Mouse (Mus musculus) kidney, embryonic 15.5 days (tissue): ENCODE data around the gene Kctd5. TPM values are rescaled to one million over a fixed set of nuclear protein-coding genes. Genes with fewer than 3 reads are reported as not detected.
"Not testable (repeated sequence)": the region's sequence is repeated elsewhere in the genome, so short reads cannot be mapped to it uniquely, and the experiment has no call there.

Experiments
- ATAC-seq: fragments of 200-750 bp; cut with Nextera tagmentation; replicated peaks from 2 replicates; pipeline ENCODE4 v1.8.0; 2017; ENCODE audit warnings: moderate TSS enrichment; ENCODE audit not compliant: low FRiP score
- H3K27ac ChIP-seq: fragments of 300-500 bp; sonication (generic); 2 replicates; pipeline ENCODE4 v1.5.1; 2015; ENCODE audit warnings: mild to moderate bottlenecking, inconsistent platforms
- H3K27me3 ChIP-seq: fragments of 300-500 bp; sonication (generic); 2 replicates; pipeline ENCODE4 v1.6.1; 2015; ENCODE audit warnings: inconsistent platforms
- H3K36me3 ChIP-seq: fragments of 300-500 bp; sonication (generic); 2 replicates; pipeline ENCODE4 v1.6.1; 2015; ENCODE audit warnings: inconsistent platforms
- H3K4me1 ChIP-seq: fragments of 300-500 bp; sonication (generic); 2 replicates; pipeline ENCODE4 v1.6.1; 2015; ENCODE audit warnings: inconsistent platforms
- H3K4me2 ChIP-seq: fragments of 300-500 bp; sonication (generic); 2 replicates; pipeline ENCODE4 v1.6.1; 2015; ENCODE audit warnings: moderate library complexity, mild to moderate bottlenecking, inconsistent platforms
- H3K4me3 ChIP-seq: fragments of 300-500 bp; sonication (generic); replicated peaks from 2 replicates; pipeline ENCODE4 v1.5.1; 2015; ENCODE audit warnings: mild to moderate bottlenecking, inconsistent platforms
- H3K9ac ChIP-seq: fragments of 300-500 bp; sonication (generic); 2 replicates; pipeline ENCODE4 v1.6.1; 2015; ENCODE audit warnings: mild to moderate bottlenecking, inconsistent platforms
- H3K9me3 ChIP-seq: fragments of 300-500 bp; sonication (generic); replicated peaks from 2 replicates; pipeline ENCODE4 v1.6.1; 2016; ENCODE audit warnings: inconsistent platforms
- WGBS: fragments of 180-500 bp; shearing (Covaris S2); methylation state at CpG from one replicate; pipeline ENCODE4 v1.1.7; 2015; ENCODE audit warnings: mixed read lengths; 5-methylcytosine and 5-hydroxymethylcytosine counted together
- polyA plus RNA-seq: library from polyadenylated mRNA; unstranded; fragments of >200 nt; fragmentation: Nextera tagmentation; extraction: Ambion mirVana; gene quantifications from 2 replicates; pipeline ENCODE4 v1.2.1, GENCODE M21; 2015

The Kctd5 gene
- 62.8 and 64.1 TPM in 2 replicates for polyA plus RNA-seq

GRCm38 (mm10) chr17:24072919-24073696 lies at the start of gene Kctd5:
TSS of gene Kctd5 (minus strand) at chr17:24073485.
- peak within 1 kb of the TSS; percentile 88 for H3K27ac ChIP-seq
- ATAC-seq, result peak; percentile 98
- H3K36me3 ChIP-seq, result peaks cover 28% of the 10 kb centered on the region
- peak within 1 kb of the TSS; percentile 99 for H3K4me3 ChIP-seq
- WGBS, result 0% methylated on average over 62 of the region's 62 CpGs
- H3K9ac ChIP-seq, result peak within 1 kb of the TSS; percentile 98
- peak within 1 kb of the TSS; percentile 71 for H3K4me2 ChIP-seq
- peaks cover 25% of the 10 kb centered on the region for H3K4me1 ChIP-seq
- H3K9me3 ChIP-seq, result no peaks in the 10 kb centered on the region
- H3K27me3 ChIP-seq, result no peaks in the 10 kb centered on the region

- no peaks in the 10 kb centered on the region for H3K9me3 ChIP-seq
- no peaks in the 10 kb centered on the region; the same call in 1 of the 2 replicates for H3K4me1 ChIP-seq
- no peak overlapping the region for H3K4me2 ChIP-seq
- no peak for ATAC-seq
- no peaks in the 10 kb centered on the region for H3K27me3 ChIP-seq
- WGBS, result 90% methylated on average over 3 of the region's 3 CpGs
- H3K4me3 ChIP-seq, result no peak overlapping the region
- H3K9ac ChIP-seq, result no peak overlapping the region
- no peaks in the 10 kb centered on the region for H3K36me3 ChIP-seq
- no peak overlapping the region for H3K27ac ChIP-seq
Measured at GRCm38 (mm10) chr17:24119446-24119845, 46.2 kb upstream of the Kctd5 start.

- 83% methylated on average over 4 of the region's 4 CpGs for WGBS
- H3K36me3 ChIP-seq, result peaks cover 29% of the 10 kb centered on the region
Measured at GRCm38 (mm10) chr17:24113031-24113430, 39.7 kb upstream of the Kctd5 start.

GRCm38 (mm10) chr17:24111256-24111655 lies 38.0 kb upstream of the Kctd5 start:
- H3K9ac ChIP-seq, result no peak overlapping the region
- no peak for ATAC-seq
- no peaks in the 10 kb centered on the region for H3K9me3 ChIP-seq
- no peak overlapping the region for H3K4me2 ChIP-seq
- 90% methylated on average over 1 of the region's 1 CpGs for WGBS
- no peak overlapping the region for H3K4me3 ChIP-seq
- no peaks in the 10 kb centered on the region for H3K27me3 ChIP-seq
- H3K4me1 ChIP-seq, result no peaks in the 10 kb centered on the region
- H3K36me3 ChIP-seq, result peaks cover 45% of the 10 kb centered on the region
- no peak overlapping the region for H3K27ac ChIP-seq

More at GRCm38 (mm10) chr17:24113031-24113430, 39.7 kb upstream of the Kctd5 start:
- Histone ChIP-seq H3K27me3 (no peaks in the 10 kb centered on the region), H3K9me3 (no peaks in the 10 kb centered on the region), H3K27ac (no peak overlapping the region), H3K4me2 (no peak overlapping the region), H3K4me3 (no peak overlapping the region), H3K4me1 (no peaks in the 10 kb centered on the region; the same call in 1 of the 2 replicates), H3K9ac (no peak overlapping the region)
- ATAC-seq, result no peak

- H3K27ac ChIP-seq, result no peak overlapping the region
- H3K9ac ChIP-seq, result no peak overlapping the region
- peaks cover 65% of the 10 kb centered on the region for H3K36me3 ChIP-seq
- H3K4me1 ChIP-seq, result no peaks in the 10 kb centered on the region
- H3K4me3 ChIP-seq, result no peak overlapping the region
- H3K9me3 ChIP-seq, result no peaks in the 10 kb centered on the region
- no peak for ATAC-seq
- 80% methylated on average over 1 of the region's 1 CpGs for WGBS
- no peaks in the 10 kb centered on the region for H3K27me3 ChIP-seq
- no peak overlapping the region for H3K4me2 ChIP-seq
Measured at GRCm38 (mm10) chr17:24108896-24109295, 35.6 kb upstream of the Kctd5 start.

- Histone ChIP-seq H3K27ac (no peak overlapping the region), H3K9ac (no peak overlapping the region), H3K27me3 (no peaks in the 10 kb centered on the region), H3K4me3 (no peak overlapping the region), H3K36me3 (peaks cover 87% of the 10 kb centered on the region), H3K9me3 (no peaks in the 10 kb centered on the region), H3K4me1 (no peaks in the 10 kb centered on the region), H3K4me2 (no peak overlapping the region)
- ATAC-seq, result no peak
- 82% methylated on average over 2 of the region's 2 CpGs for WGBS
Measured at GRCm38 (mm10) chr17:24105111-24105510, 31.8 kb upstream of the Kctd5 start.

- no peak overlapping the region for H3K9ac ChIP-seq
- WGBS, result 93% methylated on average over 4 of the region's 4 CpGs
- no peaks in the 10 kb centered on the region for H3K9me3 ChIP-seq
- H3K27me3 ChIP-seq, result no peaks in the 10 kb centered on the region
- H3K36me3 ChIP-seq, result peaks cover 73% of the 10 kb centered on the region
- no peaks in the 10 kb centered on the region for H3K4me1 ChIP-seq
- no peak overlapping the region for H3K4me3 ChIP-seq
- no peak overlapping the region for H3K4me2 ChIP-seq
- no peak for ATAC-seq
- no peak overlapping the region for H3K27ac ChIP-seq
Measured at GRCm38 (mm10) chr17:24098354-24098753, 25.1 kb upstream of the Kctd5 start.

GRCm38 (mm10) chr17:24090575-24090974 lies 17.3 kb upstream of the Kctd5 start:
- H3K9me3 ChIP-seq, result no peaks in the 10 kb centered on the region
- no peak overlapping the region for H3K4me3 ChIP-seq
- H3K27me3 ChIP-seq, result no peaks in the 10 kb centered on the region
- no peak for ATAC-seq
- H3K4me1 ChIP-seq, result no peaks in the 10 kb centered on the region
- whole genome bisulfite sequencing, result 96% methylated on average over 1 of the region's 1 CpGs
- no peak overlapping the region for H3K27ac ChIP-seq
- no peak overlapping the region for H3K9ac ChIP-seq
- peaks cover 88% of the 10 kb centered on the region for H3K36me3 ChIP-seq
- H3K4me2 ChIP-seq, result no peak overlapping the region

- H3K4me2 ChIP-seq, H3K9ac ChIP-seq, ATAC-seq, H3K9me3 ChIP-seq, H3K27ac ChIP-seq, H3K4me1 ChIP-seq, H3K27me3 ChIP-seq, H3K4me3 ChIP-seq: not testable (repeated sequence)
- 78% methylated on average over 4 of the region's 4 CpGs for WGBS
- H3K36me3 ChIP-seq, result peaks cover 79% of the 10 kb centered on the region
Measured at GRCm38 (mm10) chr17:24086399-24086798, 13.1 kb upstream of the Kctd5 start.

GRCm38 (mm10) chr17:24084593-24084992 lies 11.3 kb upstream of the Kctd5 start:
- Histone ChIP-seq H3K9me3 (no peaks in the 10 kb centered on the region), H3K4me1 (no peaks in the 10 kb centered on the region), H3K36me3 (peaks cover 73% of the 10 kb centered on the region), H3K27me3 (no peaks in the 10 kb centered on the region), H3K9ac (no peak overlapping the region), H3K4me3 (no peak overlapping the region), H3K4me2 (no peak overlapping the region), H3K27ac (no peak overlapping the region)
- ATAC-seq, result no peak
- 52% methylated on average over 1 of the region's 1 CpGs for WGBS

GRCm38 (mm10) chr17:24077101-24077500 lies 3.8 kb upstream of the Kctd5 start:
- WGBS, result 94% methylated on average over 2 of the region's 2 CpGs
- Histone ChIP-seq H3K4me3 (no peak overlapping the region), H3K27ac (no peak overlapping the region), H3K9ac (no peak overlapping the region), H3K9me3 (no peaks in the 10 kb centered on the region), H3K4me1 (peaks cover 5% of the 10 kb centered on the region), H3K27me3 (no peaks in the 10 kb centered on the region), H3K4me2 (no peak overlapping the region), H3K36me3 (peaks cover 43% of the 10 kb centered on the region)
- no peak for ATAC-seq

- Histone ChIP-seq H3K36me3 (peaks cover 32% of the 10 kb centered on the region), H3K9ac (no peak overlapping the region), H3K4me1 (peaks cover 25% of the 10 kb centered on the region), H3K9me3 (no peaks in the 10 kb centered on the region), H3K4me2 (no peak overlapping the region), H3K27ac (no peak overlapping the region), H3K27me3 (no peaks in the 10 kb centered on the region), H3K4me3 (no peak overlapping the region)
- no peak for ATAC-seq
- WGBS, result 89% methylated on average over 3 of the region's 3 CpGs
Measured at GRCm38 (mm10) chr17:24069531-24069930, 3.8 kb downstream of the Kctd5 start.
